Mouse (Mus musculus) spleen, postnatal 14 days (tissue): ENCODE results near the gene Zfp78.
"Not testable (repeated sequence)": the region's sequence is repeated elsewhere in the genome, so short reads cannot be mapped to it uniquely, and the experiment has no call there.

Experiments used
- DNase-seq, 2 experiments: peaks; one replicate each; pipeline ENCODE4 v3.0.0; 2021 to 2022; ENCODE audit warnings: low spot score in 2 of 2

Zfp78 gene

DNA sequence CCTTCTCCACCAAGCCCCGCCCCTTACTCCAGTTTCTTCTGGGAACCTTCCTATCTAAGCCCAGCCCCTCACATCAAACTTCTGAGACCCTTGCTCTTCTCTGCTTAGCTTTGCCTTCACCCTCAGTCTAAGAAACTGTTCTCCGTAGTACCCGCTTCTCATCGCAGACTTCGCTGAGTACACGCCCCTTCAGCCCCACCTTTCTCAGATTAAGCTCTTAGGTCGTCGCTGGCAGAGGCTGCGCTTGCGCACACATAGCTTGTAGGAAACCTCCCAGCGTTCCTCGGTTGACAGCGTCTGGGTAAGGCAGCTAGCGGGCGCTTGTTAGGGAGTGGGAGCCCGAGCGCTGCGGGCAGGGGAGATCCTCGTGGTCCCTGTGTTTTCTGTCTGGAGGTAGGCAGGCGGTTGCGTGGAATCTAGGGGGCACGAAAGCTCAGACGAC lies at the start of gene Zfp78:
Gene Zfp78 (plus strand): TSS at position 234 of the 442 bp plus-strand sequence.
- DNase-seq: no peak

DNA sequence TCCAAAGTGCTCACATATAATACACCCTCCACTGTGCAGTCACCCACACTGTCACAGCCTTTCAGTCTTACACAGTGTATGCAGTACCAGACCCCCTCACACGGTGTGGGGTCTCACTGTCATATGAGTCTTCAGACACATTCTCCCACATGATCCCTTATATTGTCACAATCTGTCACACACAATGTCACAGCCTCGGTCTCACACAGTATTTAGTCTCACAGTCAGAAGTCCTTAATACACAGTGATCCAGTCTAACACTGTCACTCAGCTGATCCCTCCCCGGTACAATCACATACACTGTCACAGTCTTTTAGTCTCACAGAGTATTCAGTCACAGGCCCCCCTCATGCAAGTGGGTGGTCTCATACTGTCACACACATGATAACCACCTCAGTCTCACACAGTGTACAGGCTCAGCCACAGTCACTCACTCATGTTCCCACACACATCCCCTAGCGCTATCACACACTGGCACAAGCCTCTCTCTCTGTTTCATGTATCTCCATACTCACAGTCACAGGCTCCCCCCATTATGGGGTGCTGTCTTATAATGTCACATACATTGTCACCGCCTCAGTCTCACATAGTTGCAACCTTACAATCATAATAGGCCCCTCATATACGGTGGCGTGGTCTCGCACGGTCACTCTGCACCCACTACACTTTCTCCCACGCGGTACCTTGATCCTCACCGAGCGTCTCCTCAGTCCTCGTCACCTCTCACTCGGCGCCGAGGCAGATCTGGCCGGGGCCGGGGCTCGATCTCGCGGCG lies 32.4 kb upstream of the Zfp78 start:
- DNase-seq: no peak

DNA sequence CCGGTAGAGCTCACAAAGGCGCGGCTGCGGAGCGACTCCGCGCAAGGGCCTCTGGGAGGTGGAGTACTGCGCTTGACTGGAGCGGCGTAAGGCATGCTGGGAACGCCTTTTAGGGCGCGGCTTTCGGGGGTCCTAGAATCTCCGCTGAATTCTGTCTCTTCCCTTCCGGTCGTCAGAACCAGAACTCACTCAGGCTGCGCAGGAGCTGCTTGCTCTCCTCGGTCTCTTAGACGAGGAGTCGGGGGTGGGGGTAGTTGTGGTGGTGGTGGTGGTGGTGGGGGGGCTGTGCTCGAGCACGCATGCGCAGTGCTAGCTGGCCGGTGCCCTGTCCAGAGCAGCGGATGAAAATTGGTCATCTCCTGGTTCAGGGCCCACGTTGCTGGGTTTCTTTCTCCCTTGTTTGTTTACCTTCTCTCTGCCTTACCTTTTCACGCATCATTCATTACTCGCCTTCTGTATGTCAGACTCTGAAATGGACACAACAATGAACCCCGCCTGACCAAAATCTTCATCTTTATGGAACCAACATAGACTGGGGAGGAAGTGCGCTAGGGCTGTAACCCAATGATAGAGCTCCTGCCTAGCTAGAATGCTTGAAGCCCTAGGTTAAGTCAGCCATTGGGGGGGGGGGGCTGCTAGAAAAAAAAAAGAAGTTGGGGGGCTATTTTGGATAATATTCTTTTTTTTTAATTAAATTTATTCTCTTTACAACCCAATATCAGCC lies 31.7 kb upstream of the Zfp78 start, which contains the start of gene Zfp583:
Gene Zfp583 (minus strand): TSS at position 53 of the 724 bp plus-strand sequence.
- peak; percentile 47 to 62 for DNase-seq

GRCm38 (mm10) chr7:6339865-6340264 lies 23.2 kb upstream of the Zfp78 start:
- DNase-seq: no peak

GRCm38 (mm10) chr7:6343501-6344071 lies 19.5 kb upstream of the Zfp78 start, which contains the start of gene Gm3854:
Gene Gm3854 (plus strand): TSS chr7:6343759.
- DNase-seq: no peak

DNA sequence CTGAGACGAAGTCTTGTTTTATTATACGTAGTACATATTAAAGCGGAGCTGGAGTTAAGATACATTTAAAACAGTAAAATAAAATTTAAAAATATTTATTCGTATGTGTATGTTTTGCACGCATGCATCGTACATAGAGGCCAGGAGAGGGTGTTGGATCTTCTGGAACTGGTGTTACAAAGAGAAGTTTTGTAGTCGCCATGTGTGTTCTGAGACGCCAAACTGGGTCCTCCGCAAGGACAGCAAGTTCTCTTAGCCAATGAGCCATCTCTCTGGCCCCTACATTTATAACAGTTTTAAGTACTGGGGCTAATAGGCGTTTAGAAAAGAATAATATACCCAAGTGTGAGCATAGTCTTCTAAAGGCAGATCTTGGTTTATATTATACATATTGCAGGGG lies 19.0 kb upstream of the Zfp78 start:
- DNase-seq: no peak

- DNase-seq: no peak
These were observed 5.0 kb upstream of the Zfp78 start for GRCm38 (mm10) chr7:6358121-6358520.

DNA sequence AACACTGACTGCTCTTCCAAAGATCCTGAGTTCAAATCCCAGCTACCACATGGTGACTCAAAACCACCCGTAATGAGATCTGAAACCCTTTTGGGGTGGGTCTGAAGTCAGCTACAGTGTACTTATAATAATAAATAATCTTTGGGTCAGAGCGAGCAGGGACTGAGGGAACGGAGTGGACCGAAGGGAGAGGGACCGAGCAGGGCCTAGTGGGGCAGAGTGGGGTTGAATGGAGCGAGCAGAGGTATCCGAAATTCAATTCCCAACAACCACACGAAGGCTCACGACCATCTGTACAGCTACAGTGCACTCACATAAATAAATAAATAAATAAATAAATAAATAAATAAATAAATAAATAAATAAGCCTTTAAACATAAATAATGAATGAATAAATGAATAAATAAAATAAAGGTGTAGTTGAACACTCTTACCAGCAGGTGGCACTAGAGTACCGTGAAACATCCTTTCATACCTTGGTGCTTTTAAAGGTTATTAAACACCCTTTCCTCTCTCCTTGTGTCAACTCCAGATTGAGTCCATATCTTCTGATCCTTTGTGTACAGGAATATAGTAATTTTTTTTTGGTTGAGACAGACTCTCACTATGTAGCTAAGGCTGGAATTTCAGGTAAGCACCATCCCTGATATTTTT lies 4.0 kb upstream of the Zfp78 start:
- DNase-seq: no peak

DNA sequence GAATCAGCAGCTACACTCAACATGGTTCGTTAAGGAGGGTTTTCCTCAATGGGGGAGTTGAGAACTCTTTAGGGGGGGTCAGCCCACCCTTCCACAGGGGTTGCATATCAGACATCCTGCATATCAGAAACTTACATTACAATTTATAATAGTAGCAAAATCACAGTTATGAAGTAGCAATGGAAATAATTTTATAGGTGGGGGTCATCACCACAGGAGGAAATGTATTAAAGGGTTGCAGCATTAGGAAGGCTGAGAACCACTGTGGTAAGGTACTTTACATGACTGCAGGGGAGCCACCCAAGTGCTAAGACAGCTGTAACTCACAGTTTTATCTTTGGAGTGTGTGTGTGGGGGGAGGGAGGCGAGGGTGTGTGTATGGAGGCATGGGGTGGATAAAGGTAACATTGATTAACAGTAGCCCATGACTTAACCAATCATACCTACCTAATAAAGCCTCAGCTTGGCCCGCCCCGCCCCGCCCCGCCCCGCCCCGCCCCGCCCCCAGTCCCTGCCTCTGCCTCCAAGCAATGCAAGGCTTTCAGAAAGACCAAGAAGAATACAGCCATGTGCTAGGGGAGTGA lies 2.5 kb upstream of the Zfp78 start:
- DNase-seq: no peak

- no peak for DNase-seq
These were observed 1.3 kb upstream of the Zfp78 start for GRCm38 (mm10) chr7:6361756-6362155.

- peak; percentile 88 to 93 for DNase-seq
These were observed 623 bp upstream of the Zfp78 start for GRCm38 (mm10) chr7:6362268-6363046.

DNA sequence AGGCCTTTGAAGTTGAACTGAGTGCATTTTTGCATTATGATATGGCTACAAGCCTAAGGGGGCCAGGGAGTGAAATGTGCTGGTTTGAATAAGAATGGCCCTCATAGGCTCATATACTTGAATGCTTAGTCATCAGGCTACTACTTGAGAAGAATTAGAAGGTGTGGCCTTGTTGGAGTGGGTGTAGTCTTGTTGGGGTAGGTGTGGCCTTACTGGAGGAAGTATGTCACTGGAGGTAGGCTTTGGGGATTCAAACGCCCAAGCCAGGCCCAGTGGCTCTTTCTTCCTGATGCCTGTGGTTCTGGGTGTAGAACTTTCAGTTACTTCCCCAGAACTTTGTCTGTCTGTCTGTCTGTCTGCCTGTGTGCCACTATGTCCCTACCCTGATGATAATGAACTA lies 1.7 kb downstream of the Zfp78 start:
- no peak for DNase-seq

DNA sequence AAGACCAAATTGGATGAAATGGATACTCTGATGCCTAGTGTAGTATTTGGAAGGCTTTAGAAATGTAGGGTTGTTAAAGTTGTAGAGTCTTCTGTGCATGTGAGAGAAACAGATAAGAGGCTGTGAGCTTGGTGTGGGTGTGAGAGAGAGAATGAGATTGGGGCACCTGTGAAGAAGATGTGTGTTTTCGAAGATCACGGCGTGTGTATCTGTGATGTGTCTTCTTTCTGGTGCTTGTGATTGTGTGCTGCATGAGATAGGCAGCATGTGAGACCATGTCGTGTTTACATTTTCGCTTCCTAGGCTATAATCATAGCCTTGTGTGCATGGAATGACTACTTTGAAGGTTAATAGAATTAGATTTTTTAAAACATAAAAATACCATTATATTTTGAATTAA lies 4.1 kb downstream of the Zfp78 start:
- no peak for DNase-seq

DNA sequence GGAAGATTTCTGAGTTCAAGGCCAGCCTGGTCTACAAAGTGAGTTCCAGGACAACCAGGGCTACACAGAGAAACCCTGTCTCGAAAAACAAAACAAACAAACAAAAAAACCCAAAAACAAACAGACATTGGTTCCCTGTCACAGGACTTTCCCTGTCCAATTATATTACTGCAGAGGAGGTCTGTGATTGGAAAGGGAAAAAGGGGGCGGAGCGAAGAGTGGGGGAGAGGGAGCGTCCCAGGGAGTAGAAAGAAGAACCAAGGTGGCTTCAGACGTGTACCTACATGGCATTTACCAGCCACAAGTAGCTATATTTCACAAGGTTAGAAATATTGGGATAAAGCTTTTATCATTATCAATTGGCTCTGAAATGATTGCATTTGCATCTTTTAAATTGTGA lies 5.1 kb downstream of the Zfp78 start:
- DNase-seq: not testable (repeated sequence)

DNA sequence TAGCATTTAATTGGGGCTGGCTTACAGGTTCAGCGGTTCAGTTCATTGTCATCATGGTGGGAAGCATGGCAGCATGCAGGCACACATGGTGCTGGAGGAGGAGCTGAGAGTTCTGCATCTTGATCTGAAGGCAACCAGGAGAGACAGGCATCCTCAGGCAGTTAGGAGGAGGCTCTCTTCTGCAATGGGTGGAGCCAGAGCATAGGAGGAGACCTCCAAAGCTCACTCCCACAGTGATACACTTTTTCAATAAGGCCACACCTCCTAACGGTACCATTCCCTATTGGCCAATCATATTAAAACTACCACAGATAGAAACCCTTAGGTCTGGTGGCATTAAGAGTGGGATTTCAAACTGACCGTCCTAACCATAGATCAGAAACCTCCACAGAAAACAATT lies 6.4 kb downstream of the Zfp78 start:
- DNase-seq: no peak

- no peak for DNase-seq
These were observed 9.9 kb downstream of the Zfp78 start for GRCm38 (mm10) chr7:6372993-6373392.

DNA sequence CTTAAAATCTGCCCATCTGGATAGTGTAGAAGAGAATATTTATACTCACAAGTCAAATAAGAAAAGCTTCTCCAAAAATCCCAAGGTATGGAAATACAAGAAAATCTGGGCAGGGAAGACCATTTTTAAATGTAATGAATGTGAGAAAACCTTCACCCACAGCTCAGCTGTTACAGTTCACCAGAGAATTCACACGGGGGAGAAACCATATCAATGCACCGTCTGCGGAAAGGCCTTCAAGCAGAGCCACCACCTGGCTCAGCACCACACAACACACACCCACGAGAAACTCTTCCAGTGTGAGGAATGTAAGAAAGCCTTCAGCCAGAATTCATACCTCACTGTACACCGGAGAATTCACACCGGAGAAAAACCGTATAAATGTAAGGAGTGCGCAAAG lies 15.4 kb downstream of the Zfp78 start:
- DNase-seq: no peak

GRCm38 (mm10) chr7:6381431-6381830 lies 18.4 kb downstream of the Zfp78 start:
- DNase-seq: no peak

- peak; percentile 80 to 88 for DNase-seq
These were observed 20.0 kb downstream of the Zfp78 start, which contains the start of gene Zfp28 for GRCm38 (mm10) chr7:6383044-6383455. Gene Zfp28 (plus strand): TSS chr7:6383295.

GRCm38 (mm10) chr7:6384011-6384410 lies 20.9 kb downstream of the Zfp78 start:
- DNase-seq: no peak

GRCm38 (mm10) chr7:6386995-6387394 lies 23.9 kb downstream of the Zfp78 start:
- DNase-seq: no peak
